Mouse (Mus musculus) liver, embryonic 15.5 days (tissue): ENCODE data around the gene Ncbp1. TPM values are rescaled to one million over a fixed set of nuclear protein-coding genes. Genes with fewer than 3 reads are reported as not detected.
"Not testable (repeated sequence)": the region's sequence is repeated elsewhere in the genome, so short reads cannot be mapped to it uniquely, and the experiment has no call there.

Experiments used
- ATAC-seq: fragments of 200-750 bp; cut with Nextera tagmentation; 2 replicates; pipeline ENCODE4 v1.8.0; 2017; ENCODE audit warnings: moderate number of reproducible peaks, mild to moderate bottlenecking, moderate library complexity; ENCODE audit not compliant: insufficient read depth
- H3K27ac ChIP-seq: fragments of 300-500 bp; sonication (generic); replicated peaks from 2 replicates; pipeline ENCODE4 v1.5.1; 2015; ENCODE audit warnings: mild to moderate bottlenecking, inconsistent platforms
- H3K27me3 ChIP-seq: fragments of 300-500 bp; sonication (generic); 2 replicates; pipeline ENCODE4 v1.6.1; 2015; ENCODE audit warnings: mild to moderate bottlenecking, inconsistent platforms
- H3K36me3 ChIP-seq: fragments of 300-500 bp; sonication (generic); replicated peaks from 2 replicates; pipeline ENCODE4 v1.6.1; 2015; ENCODE audit warnings: moderate library complexity, mild to moderate bottlenecking, inconsistent platforms
- H3K4me1 ChIP-seq: fragments of 300-500 bp; sonication (generic); replicated peaks from 2 replicates; pipeline ENCODE4 v1.6.1; 2015; ENCODE audit warnings: inconsistent platforms
- H3K4me2 ChIP-seq: fragments of 300-500 bp; sonication (generic); 2 replicates; pipeline ENCODE4 v1.6.1; 2015; ENCODE audit warnings: moderate library complexity, mild to moderate bottlenecking, inconsistent platforms
- H3K4me3 ChIP-seq: fragments of 300-500 bp; sonication (generic); replicated peaks from 2 replicates; pipeline ENCODE4 v1.5.1; 2015; ENCODE audit warnings: mild to moderate bottlenecking, inconsistent platforms
- H3K9ac ChIP-seq: fragments of 300-500 bp; sonication (generic); 2 replicates; pipeline ENCODE4 v1.6.1; 2015; ENCODE audit warnings: moderate library complexity, mild to moderate bottlenecking, inconsistent platforms
- H3K9me3 ChIP-seq: fragments of 300-500 bp; sonication (generic); replicated peaks from 2 replicates; pipeline ENCODE4 v1.6.1; 2016; ENCODE audit warnings: inconsistent platforms
- WGBS: fragments of 180-500 bp; shearing (Covaris S2); methylation state at CpG from one replicate; pipeline ENCODE4 v1.1.7; 2015; ENCODE audit warnings: mixed read lengths; ENCODE audit not compliant: insufficient replicate concordance; 5-methylcytosine and 5-hydroxymethylcytosine counted together
- polyA plus RNA-seq: library from polyadenylated mRNA; unstranded; fragments of >200 nt; fragmentation: Nextera tagmentation; extraction: Ambion mirVana; gene quantifications from 2 replicates; pipeline ENCODE4 v1.2.1, GENCODE M21; 2015

Ncbp1 gene
- polyA plus RNA-seq, 1 experiment from 2014 or later: 35.2 TPM

- no peak for ATAC-seq
- H3K9ac ChIP-seq: no peak overlapping the region
- H3K27ac ChIP-seq: no peak overlapping the region
- no peak overlapping the region for H3K4me3 ChIP-seq
- H3K36me3 ChIP-seq: peaks cover 53% of the 10 kb centered on the region
- 75% methylated on average over 6 of the region's 6 CpGs for WGBS
- H3K4me2 ChIP-seq: no peak overlapping the region
- no peaks in the 10 kb centered on the region for H3K27me3 ChIP-seq
- no peaks in the 10 kb centered on the region for H3K4me1 ChIP-seq
- no peaks in the 10 kb centered on the region for H3K9me3 ChIP-seq
Observed at GRCm38 (mm10) chr4:46181168-46181567, 42.8 kb downstream of the Ncbp1 start.

DNA sequence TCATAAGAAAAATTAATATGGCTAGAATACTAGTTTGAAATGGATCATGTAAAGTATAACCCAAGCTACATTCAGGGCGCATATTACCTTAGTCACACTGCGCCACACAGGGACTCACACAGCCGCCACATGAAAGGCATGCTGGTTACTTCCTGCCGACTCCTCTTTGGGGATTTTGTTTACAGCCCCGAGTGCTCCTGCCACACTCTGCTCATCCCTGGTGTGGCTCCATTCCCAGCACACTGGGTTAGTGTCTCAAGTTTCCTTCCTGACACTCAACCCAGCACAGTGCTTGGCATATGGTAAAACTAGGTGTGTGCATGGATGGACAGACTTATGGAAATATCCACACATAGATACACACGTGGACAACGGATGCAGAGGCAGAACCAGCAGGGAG lies 43.8 kb downstream of the Ncbp1 start:
- H3K4me3 ChIP-seq: no peak overlapping the region
- no peak overlapping the region for H3K4me2 ChIP-seq
- H3K27ac ChIP-seq: no peak overlapping the region
- H3K4me1 ChIP-seq: no peaks in the 10 kb centered on the region
- 77% methylated on average over 7 of the region's 7 CpGs for WGBS
- H3K9ac ChIP-seq: no peak overlapping the region
- H3K36me3 ChIP-seq: peaks cover 53% of the 10 kb centered on the region
- H3K9me3 ChIP-seq: no peaks in the 10 kb centered on the region
- no peak for ATAC-seq
- no peaks in the 10 kb centered on the region for H3K27me3 ChIP-seq

DNA sequence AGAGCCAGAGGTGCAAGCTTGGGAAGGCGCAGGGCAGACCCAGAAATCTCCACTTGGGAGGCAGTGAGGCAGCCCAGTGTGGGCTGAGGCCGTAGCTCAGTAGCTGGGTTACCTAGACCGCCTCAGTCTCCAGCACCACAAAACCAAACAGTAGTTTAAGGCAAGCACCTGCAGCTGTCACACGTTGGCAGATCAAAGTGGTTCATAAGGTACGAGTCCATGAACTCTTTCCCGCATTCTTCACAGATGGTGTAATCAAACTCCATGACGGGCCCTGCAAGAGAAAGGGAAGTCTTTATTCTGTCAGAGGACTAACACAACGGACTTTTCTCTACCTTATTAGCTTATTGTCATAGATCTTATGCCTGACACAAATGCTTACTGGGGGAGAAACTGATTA lies 47.0 kb downstream of the Ncbp1 start:
- Histone ChIP-seq H3K27me3 (no peaks in the 10 kb centered on the region), H3K4me3 (no peak overlapping the region), H3K9me3 (no peaks in the 10 kb centered on the region), H3K27ac (no peak overlapping the region), H3K36me3 (peaks cover 47% of the 10 kb centered on the region), H3K9ac (no peak overlapping the region), H3K4me1 (no peaks in the 10 kb centered on the region), H3K4me2 (no peak overlapping the region)
- 81% methylated on average over 8 of the region's 8 CpGs for WGBS
- no peak for ATAC-seq

DNA sequence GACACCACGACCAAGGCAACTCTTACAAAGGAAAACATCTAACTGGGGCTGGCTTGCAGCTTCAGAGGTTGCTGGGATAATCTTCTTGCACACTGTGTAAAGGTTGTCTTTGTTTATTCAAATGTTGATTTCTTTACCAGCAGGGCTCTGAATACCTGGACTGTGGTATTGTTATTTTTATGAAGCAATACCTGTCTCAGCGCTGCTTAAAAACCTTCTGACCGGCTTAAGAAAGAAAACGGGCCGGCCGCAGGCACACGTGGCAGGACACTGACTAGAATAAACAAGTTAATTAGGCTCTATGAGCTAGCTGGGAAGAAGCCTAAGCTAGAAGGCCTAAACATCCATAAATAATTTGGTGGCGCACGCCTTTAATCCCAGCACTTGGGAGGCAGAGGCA lies 47.5 kb downstream of the Ncbp1 start:
- ATAC-seq: no peak
- Histone ChIP-seq H3K9me3 (no peaks in the 10 kb centered on the region), H3K4me1 (no peaks in the 10 kb centered on the region), H3K36me3 (peaks cover 52% of the 10 kb centered on the region), H3K9ac (no peak overlapping the region), H3K4me3 (no peak overlapping the region), H3K27ac (no peak overlapping the region), H3K27me3 (no peaks in the 10 kb centered on the region), H3K4me2 (no peak overlapping the region)
- WGBS: 86% methylated on average over 9 of the region's 9 CpGs

- peaks cover 57% of the 10 kb centered on the region for H3K36me3 ChIP-seq
- H3K27ac ChIP-seq: no peak overlapping the region
- no peak overlapping the region for H3K4me2 ChIP-seq
- no peaks in the 10 kb centered on the region for H3K9me3 ChIP-seq
- no peak overlapping the region for H3K4me3 ChIP-seq
- WGBS: 64% methylated on average over 3 of the region's 3 CpGs
- no peak overlapping the region for H3K9ac ChIP-seq
- ATAC-seq: no peak
- no peaks in the 10 kb centered on the region for H3K27me3 ChIP-seq
- no peaks in the 10 kb centered on the region for H3K4me1 ChIP-seq
Observed at GRCm38 (mm10) chr4:46186466-46186865, 48.1 kb downstream of the Ncbp1 start.

GRCm38 (mm10) chr4:46192011-46192410 lies 53.6 kb downstream of the Ncbp1 start:
- peaks cover 18% of the 10 kb centered on the region for H3K36me3 ChIP-seq
- ATAC-seq: not testable (repeated sequence)

DNA sequence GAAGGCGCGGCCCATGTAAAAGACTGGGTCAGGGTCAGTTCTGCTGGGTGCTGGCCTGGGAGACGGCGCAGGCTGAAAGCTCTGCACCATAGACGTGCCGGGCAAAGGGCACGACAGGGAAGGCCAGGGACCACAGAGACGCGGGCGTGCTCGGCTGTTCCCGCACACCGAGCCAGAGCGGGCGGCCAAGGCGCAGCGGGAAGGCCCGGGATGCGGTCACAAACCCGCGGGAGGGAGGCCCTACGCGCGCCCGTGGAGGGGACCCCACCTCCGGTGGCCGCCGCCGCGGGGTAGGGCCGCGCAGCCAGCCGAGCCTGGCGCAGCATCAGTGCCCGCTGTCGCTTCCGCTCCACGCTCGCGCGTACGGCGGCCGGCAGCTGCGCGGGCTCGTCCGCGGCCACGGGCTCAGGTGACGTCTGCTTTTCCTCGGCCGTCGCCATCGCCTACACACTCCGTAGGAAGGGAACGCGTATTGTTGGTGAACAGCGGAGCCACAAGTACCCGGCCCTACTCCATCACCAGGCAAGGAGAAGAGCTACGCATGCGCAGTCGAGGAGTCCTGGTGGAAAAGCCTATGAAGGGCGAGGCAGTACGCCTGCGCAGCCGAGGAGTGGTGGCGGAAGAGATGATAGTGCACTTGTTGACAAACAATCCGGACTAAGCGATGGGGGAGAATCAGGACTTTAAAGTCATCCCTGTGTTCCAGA lies 57.5 kb downstream of the Ncbp1 start, which contains the start of gene Xpa:
Gene Xpa, minus strand, starts transcription at position 531 of the 707 bp plus-strand sequence.
- under 1% methylated on average over 70 of the region's 70 CpGs for WGBS
- H3K9ac ChIP-seq: peak within 1 kb of the TSS; percentile 82
- peak; percentile 98 for ATAC-seq
- peak within 1 kb of the TSS; percentile 95 for H3K27ac ChIP-seq
- peaks cover 24% of the 10 kb centered on the region for H3K4me1 ChIP-seq
- peak within 1 kb of the TSS; percentile 86 for H3K4me2 ChIP-seq
- no peaks in the 10 kb centered on the region for H3K9me3 ChIP-seq
- peak within 1 kb of the TSS; percentile 79 for H3K4me3 ChIP-seq
- H3K36me3 ChIP-seq: peaks cover 4% of the 10 kb centered on the region; the same call in 1 of the 2 replicates
- H3K27me3 ChIP-seq: peaks cover 7% of the 10 kb centered on the region; the same call in 1 of the 2 replicates

More at GRCm38 (mm10) chr4:46192011-46192410, 53.6 kb downstream of the Ncbp1 start:
- H3K4me1 ChIP-seq: peaks cover 18% of the 10 kb centered on the region
- H3K9me3 ChIP-seq, H3K4me3 ChIP-seq, H3K27me3 ChIP-seq, H3K27ac ChIP-seq, H3K4me2 ChIP-seq, H3K9ac ChIP-seq: not testable (repeated sequence)

GRCm38 (mm10) chr4:46196513-46196912 lies 58.1 kb downstream of the Ncbp1 start:
- Histone ChIP-seq H3K4me1 (peaks cover 24% of the 10 kb centered on the region), H3K9ac (peak overlapping the region; percentile 82), H3K27me3 (peaks cover 13% of the 10 kb centered on the region), H3K9me3 (no peaks in the 10 kb centered on the region), H3K36me3 (no peaks in the 10 kb centered on the region), H3K4me3 (peak overlapping the region; percentile 79), H3K27ac (peak overlapping the region; percentile 95), H3K4me2 (peak overlapping the region; percentile 86)
- peak; percentile 36; the same call in 1 of the 2 replicates for ATAC-seq
- 36% methylated on average over 6 of the region's 6 CpGs for WGBS

- Histone ChIP-seq H3K9ac (no peak overlapping the region), H3K4me1 (peaks cover 26% of the 10 kb centered on the region), H3K27me3 (peaks cover 28% of the 10 kb centered on the region), H3K27ac (no peak overlapping the region), H3K4me3 (no peak overlapping the region), H3K9me3 (no peaks in the 10 kb centered on the region), H3K36me3 (no peaks in the 10 kb centered on the region), H3K4me2 (no peak overlapping the region)
- ATAC-seq: no peak
- WGBS: 60% methylated on average over 5 of the region's 5 CpGs
Observed at GRCm38 (mm10) chr4:46198064-46198463, 59.7 kb downstream of the Ncbp1 start.

GRCm38 (mm10) chr4:46201834-46202561 lies 63.6 kb downstream of the Ncbp1 start:
- Histone ChIP-seq H3K4me2 (no peak overlapping the region; the same call in 1 of the 2 replicates), H3K36me3 (no peaks in the 10 kb centered on the region), H3K27me3 (peaks cover 44% of the 10 kb centered on the region), H3K9me3 (no peaks in the 10 kb centered on the region), H3K4me3 (no peak overlapping the region), H3K27ac (no peak overlapping the region), H3K9ac (no peak overlapping the region), H3K4me1 (peaks cover 9% of the 10 kb centered on the region; the same call in 1 of the 2 replicates)
- ATAC-seq: no peak
- 7% methylated on average over 7 of the region's 7 CpGs for WGBS

DNA sequence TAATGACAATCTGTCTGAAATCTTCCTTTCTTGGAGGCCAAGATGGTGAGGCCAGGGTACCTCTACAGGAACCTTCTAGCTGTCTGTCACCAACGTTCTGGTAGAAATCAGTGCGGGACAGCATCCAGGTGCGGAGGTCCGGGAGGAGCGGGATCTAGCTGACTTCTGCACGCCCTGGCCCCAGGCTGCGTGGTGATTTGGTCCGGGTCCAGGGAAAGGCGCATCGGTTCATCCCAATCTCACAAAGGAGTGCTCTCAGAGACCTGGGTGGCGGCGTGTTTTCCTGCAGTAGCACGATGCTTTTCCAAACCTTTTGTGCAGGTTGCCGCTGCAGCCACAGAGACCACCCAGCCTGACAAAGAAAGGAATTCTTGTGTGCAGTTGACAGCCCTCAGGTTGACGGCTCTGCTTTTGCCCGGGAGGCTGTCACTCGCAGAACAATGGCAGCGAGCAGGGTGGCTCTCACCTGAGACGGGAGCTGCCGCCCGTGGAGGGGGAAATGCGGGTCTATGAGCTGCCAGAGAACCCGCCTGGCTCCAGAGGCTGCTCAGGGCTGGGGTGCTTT lies 64.2 kb downstream of the Ncbp1 start:
- ATAC-seq: no peak
- Histone ChIP-seq H3K4me3 (no peak overlapping the region), H3K9ac (no peak overlapping the region), H3K27ac (no peak overlapping the region), H3K4me1 (0 out of 2 replicates have a peak, but pooled peaks cover 8% of the 10 kb centered on the region), H3K4me2 (no peak overlapping the region; the same call in 1 of the 2 replicates), H3K27me3 (peaks cover 44% of the 10 kb centered on the region), H3K36me3 (no peaks in the 10 kb centered on the region), H3K9me3 (no peaks in the 10 kb centered on the region)
- 12% methylated on average over 23 of the region's 23 CpGs for WGBS
